Mouse (Mus musculus) testis, adult 2 months (tissue): ENCODE measurements around the gene Lepr. TPM values are rescaled to one million over a fixed set of nuclear protein-coding genes. Genes with fewer than 3 reads are reported as not detected.

Source experiments
- H3K27ac ChIP-seq: fragments of 200-500 bp; 2 replicates; pipeline ENCODE4 v1.5.1; 2012; ENCODE audit warnings: low read depth, low read length; ENCODE audit not compliant: control insufficient read depth, insufficient read depth
- H3K27me3 ChIP-seq: fragments of 200-500 bp; 2 replicates; pipeline ENCODE4 v1.6.1; 2012; ENCODE audit warnings: mild to moderate bottlenecking, low read length, moderate library complexity; ENCODE audit not compliant: control insufficient read depth, insufficient read depth
- H3K36me3 ChIP-seq: fragments of 200-500 bp; 2 replicates; pipeline ENCODE4 v1.6.1; 2012; ENCODE audit warnings: mild to moderate bottlenecking, low read length; ENCODE audit not compliant: control insufficient read depth, insufficient read depth
- H3K4me1 ChIP-seq: fragments of 200-500 bp; 2 replicates; pipeline ENCODE4 v1.6.1; 2012; ENCODE audit warnings: low read length; ENCODE audit not compliant: control insufficient read depth, insufficient read depth
- H3K4me3 ChIP-seq: fragments of 200-500 bp; 2 replicates; pipeline ENCODE4 v1.5.1; 2012; ENCODE audit warnings: low read depth, mild to moderate bottlenecking, low read length, moderate library complexity, mixed read lengths; ENCODE audit not compliant: control insufficient read depth
- CTCF ChIP-seq: fragments of 200-500 bp; IDR thresholded peaks from 2 replicates; pipeline ENCODE4 v1.5.1; 2012; ENCODE audit warnings: low read depth, mild to moderate bottlenecking, inconsistent platforms, low read length, moderate library complexity; ENCODE audit not compliant: control insufficient read depth, insufficient read depth, insufficient replicate concordance
- POLR2A ChIP-seq: fragments of 200-500 bp; IDR thresholded peaks from 2 replicates; pipeline ENCODE4 v1.6.1; 2012; ENCODE audit warnings: low read depth, mild to moderate bottlenecking, inconsistent platforms, low read length, moderate library complexity; ENCODE audit not compliant: control insufficient read depth
- polyA plus RNA-seq: library from polyadenylated mRNA; depleted of rRNA; stranded (reverse); fragments of >200 nt; gene quantifications from 2 replicates; pipeline ENCODE4 v1.2.3, GENCODE M21; 2012; rRNA removed

Gene Lepr
- polyA plus RNA-seq, result 0.11 and 0.19 TPM in 2 replicates

GRCm38 (mm10) chr4:101717367-101718121 is at the start of gene Lepr:
Gene Lepr (plus strand): TSS chr4:101717404.
- peak within 1 kb of the TSS; percentile 23 for H3K4me3 ChIP-seq
- no peaks in the 10 kb centered on the region for H3K36me3 ChIP-seq
- H3K27me3 ChIP-seq, result no peaks in the 10 kb centered on the region
- no peak within 1 kb of the TSS for H3K27ac ChIP-seq
- H3K4me1 ChIP-seq, result no peaks in the 10 kb centered on the region; the same call in 1 of the 2 replicates
- TF ChIP-seq POLR2A (no peak), CTCF (no peak)

- H3K27me3 ChIP-seq, result no peaks in the 10 kb centered on the region
- no peaks in the 10 kb centered on the region for H3K4me1 ChIP-seq
- no peak overlapping the region for H3K4me3 ChIP-seq
- H3K27ac ChIP-seq, result no peak overlapping the region
- H3K36me3 ChIP-seq, result no peaks in the 10 kb centered on the region
- TF ChIP-seq CTCF (no peak), POLR2A (no peak)
Observed at GRCm38 (mm10) chr4:101669161-101669560, 48.0 kb upstream of the Lepr start.

GRCm38 (mm10) chr4:101669811-101670210 is 47.4 kb upstream of the Lepr start:
- no peaks in the 10 kb centered on the region for H3K27me3 ChIP-seq
- TF ChIP-seq POLR2A (no peak), CTCF (no peak)

GRCm38 (mm10) chr4:101674790-101675189 is 42.4 kb upstream of the Lepr start:
- no peaks in the 10 kb centered on the region for H3K4me1 ChIP-seq

More at GRCm38 (mm10) chr4:101669811-101670210, 47.4 kb upstream of the Lepr start:
- Histone ChIP-seq H3K36me3 (no peaks in the 10 kb centered on the region), H3K27ac (no peak overlapping the region), H3K4me1 (no peaks in the 10 kb centered on the region), H3K4me3 (no peak overlapping the region)

GRCm38 (mm10) chr4:101675726-101676125 is 41.5 kb upstream of the Lepr start:
- TF ChIP-seq CTCF, result no peak
- TF ChIP-seq POLR2A, result no peak
- Histone ChIP-seq H3K4me1 (no peaks in the 10 kb centered on the region), H3K27ac (no peak overlapping the region), H3K36me3 (no peaks in the 10 kb centered on the region), H3K27me3 (no peaks in the 10 kb centered on the region), H3K4me3 (no peak overlapping the region)

More at GRCm38 (mm10) chr4:101674790-101675189, 42.4 kb upstream of the Lepr start:
- Histone ChIP-seq H3K36me3 (no peaks in the 10 kb centered on the region), H3K4me3 (no peak overlapping the region), H3K27ac (no peak overlapping the region; the same call in 1 of the 2 replicates), H3K27me3 (no peaks in the 10 kb centered on the region)
- TF ChIP-seq POLR2A (no peak), CTCF (no peak)

GRCm38 (mm10) chr4:101682620-101683019 is 34.6 kb upstream of the Lepr start:
- no peaks in the 10 kb centered on the region for H3K36me3 ChIP-seq
- no peak overlapping the region for H3K4me3 ChIP-seq
- no peak for TF ChIP-seq CTCF
- TF ChIP-seq POLR2A, result no peak
- no peak overlapping the region for H3K27ac ChIP-seq
- no peaks in the 10 kb centered on the region for H3K4me1 ChIP-seq
- H3K27me3 ChIP-seq, result no peaks in the 10 kb centered on the region

GRCm38 (mm10) chr4:101683086-101683485 is 34.1 kb upstream of the Lepr start:
- H3K36me3 ChIP-seq, result no peaks in the 10 kb centered on the region
- TF ChIP-seq CTCF (no peak), POLR2A (no peak)
- no peaks in the 10 kb centered on the region for H3K4me1 ChIP-seq
- H3K4me3 ChIP-seq, result no peak overlapping the region
- no peaks in the 10 kb centered on the region for H3K27me3 ChIP-seq
- H3K27ac ChIP-seq, result no peak overlapping the region

GRCm38 (mm10) chr4:101684821-101685220 is 32.4 kb upstream of the Lepr start:
- TF ChIP-seq CTCF, result no peak
- no peak for TF ChIP-seq POLR2A
- H3K27ac ChIP-seq, result no peak overlapping the region
- H3K4me1 ChIP-seq, result no peaks in the 10 kb centered on the region
- H3K27me3 ChIP-seq, result no peaks in the 10 kb centered on the region
- H3K36me3 ChIP-seq, result no peaks in the 10 kb centered on the region
- no peak overlapping the region for H3K4me3 ChIP-seq
